In genomic region chr11:115377854-115378253, GRCm38 (mm10) we compare ENCODE assay signal across 14 mouse cellular contexts. TPM values are rescaled to one million over a fixed set of nuclear protein-coding genes. Genes with fewer than 3 reads are reported as not detected.
"Had no signal": no experiment of that assay in that cellular context is flagged by ENCODE, and none has a peak within 500 bp of the region (broad histone marks: within the 10 kb centered on the region; RNA-seq: fewer than 3 reads in every experiment).

No protein-coding gene starts in this region.

- DNase-seq: kidney, adult 8-10 months; kidney, postnatal 4 days; retina, postnatal 1 day; right cerebral cortex, postnatal 4 days; spleen, adult 18-20 months; thymus, adult 2 months; thymus, postnatal 25 days had no signal

- H3K9me3 ChIP-seq: limb, embryonic 15.5 days; liver, embryonic 15.5 days; lung, embryonic 15.5 days; neural tube, embryonic 13.5 days had no signal

- H3K27ac ChIP-seq: left cerebral cortex, adult 2 months; limb, embryonic 15.5 days; liver, embryonic 15.5 days; lung, embryonic 15.5 days; midbrain, embryonic 12.5 days; neural tube, embryonic 13.5 days had no signal

- H3K36me3 ChIP-seq: limb, embryonic 15.5 days; liver, embryonic 15.5 days; lung, embryonic 15.5 days; midbrain, embryonic 12.5 days; neural tube, embryonic 13.5 days had no signal

- H3K4me3 ChIP-seq: left cerebral cortex, adult 2 months; limb, embryonic 15.5 days; liver, embryonic 15.5 days; lung, embryonic 15.5 days; midbrain, embryonic 12.5 days; neural tube, embryonic 13.5 days had no signal

RNA-seq across cellular contexts. Expression of gene Cdr2l, which starts 3.9 kb away (rescaled TPM):
- total RNA-seq: megakaryocyte-erythroid progenitor cell, adult 5-6 weeks had no signal

RNA-seq across cellular contexts. Expression of gene Hid1, which starts 10.3 kb away (rescaled TPM):
- total RNA-seq: megakaryocyte-erythroid progenitor cell, adult 5-6 weeks had no signal
